Mouse (Mus musculus): Measurements from ENCODE around the gene Prkce. TPM values are rescaled to one million over a fixed set of nuclear protein-coding genes. Genes with fewer than 3 reads are reported as not detected.

Prkce gene
- total and polyA plus RNA-seq, 2 experiments from 2014 or later = 8.1 to 12.6 TPM

DNA sequence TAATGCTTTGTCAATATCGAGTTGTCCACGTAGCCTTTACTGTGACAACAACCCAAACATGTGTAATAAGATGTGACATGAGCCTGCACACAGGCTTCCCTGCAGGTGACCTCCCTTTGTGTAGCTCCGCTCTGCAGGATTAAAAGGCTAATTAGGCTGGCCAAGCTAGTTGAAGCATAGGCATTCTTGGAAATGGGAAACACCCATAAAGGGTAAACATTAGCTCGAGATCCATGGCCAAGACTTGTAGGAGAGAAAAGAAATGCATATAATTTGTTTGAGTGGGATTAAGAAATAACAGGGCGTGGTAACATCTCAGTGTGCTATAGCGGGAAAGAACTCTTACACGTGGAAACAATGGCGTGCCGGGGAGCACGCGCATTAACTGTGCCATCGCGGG is 298.3 kb downstream of the Prkce start:
- Histone ChIP-seq H3K9ac (replicated peaks; ENCODE audit: low read depth, low read length) (no peak overlapping the region), H3K4me3 (ENCODE audit: low read depth, low read length) (no peak overlapping the region), H3K27me3 (ENCODE audit: control insufficient read depth, insufficient read depth, low read length) (no peaks in the 10 kb centered on the region), H3K9me3 (replicated peaks; ENCODE audit: control insufficient read depth, low read length) (no peaks in the 10 kb centered on the region), H3K27ac (ENCODE audit: low read depth) (no peak overlapping the region), H3K4me2 (ENCODE audit: low read depth, low read length) (no peak overlapping the region), H3K4me1 (ENCODE audit: control insufficient read depth, insufficient read depth) (peaks cover 30% of the 10 kb centered on the region), H3K36me3 (replicated peaks; ENCODE audit: control insufficient read depth, insufficient read depth, low read length) (no peaks in the 10 kb centered on the region)
- ATAC-seq (ENCODE audit: insufficient read depth, low read depth) = no peak
- TF ChIP-seq CTCF (IDR thresholded peaks at IDR 0.05; ENCODE audit: low read depth) = no peak
- no peak for TF ChIP-seq EP300 (IDR thresholded peaks at IDR 0.05; ENCODE audit: low read depth)
- WGBS = 96% methylated on average over 13 of the region's 13 CpGs
- no peak for DNase-seq (ENCODE audit: low spot score)

DNA sequence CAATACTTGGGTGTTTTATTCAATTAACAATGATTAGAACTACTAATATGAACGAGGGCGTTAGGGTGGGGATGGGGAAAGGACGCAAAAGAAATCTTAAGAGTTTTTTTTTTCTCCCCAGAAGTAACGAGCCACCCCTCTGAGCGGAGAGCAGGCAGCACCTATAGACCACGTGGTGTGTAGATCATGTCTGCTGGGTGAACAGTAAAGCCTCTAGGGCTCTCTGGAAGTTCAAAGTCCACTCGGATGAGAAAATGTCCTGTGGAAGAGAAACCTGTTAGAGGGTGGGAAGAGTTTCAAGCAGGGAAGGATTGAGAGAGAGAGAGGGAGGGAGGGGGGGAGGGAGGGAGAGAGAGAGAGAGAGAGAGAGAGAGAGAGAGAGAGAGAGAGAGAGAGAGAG is 298.8 kb downstream of the Prkce start:
- Histone ChIP-seq H3K27ac (ENCODE audit: low read depth) (no peak overlapping the region), H3K36me3 (replicated peaks; ENCODE audit: control insufficient read depth, insufficient read depth, low read length) (no peaks in the 10 kb centered on the region), H3K4me1 (ENCODE audit: control insufficient read depth, insufficient read depth) (peaks cover 27% of the 10 kb centered on the region), H3K9ac (replicated peaks; ENCODE audit: low read depth, low read length) (no peak overlapping the region), H3K9me3 (replicated peaks; ENCODE audit: control insufficient read depth, low read length) (no peaks in the 10 kb centered on the region), H3K27me3 (ENCODE audit: control insufficient read depth, insufficient read depth, low read length) (no peaks in the 10 kb centered on the region), H3K4me3 (ENCODE audit: low read depth, low read length) (no peak overlapping the region), H3K4me2 (ENCODE audit: low read depth, low read length) (0 out of 2 replicates have a peak overlapping the region, but pooled peaks have one; percentile 39)
- DNase-seq (ENCODE audit: low spot score) = no peak
- 78% methylated on average over 7 of the region's 7 CpGs for WGBS
- TF ChIP-seq CTCF (IDR thresholded peaks at IDR 0.05; ENCODE audit: low read depth) (no peak), EP300 (IDR thresholded peaks at IDR 0.05; ENCODE audit: low read depth) (no peak)
- no peak for ATAC-seq (ENCODE audit: insufficient read depth, low read depth)

DNA sequence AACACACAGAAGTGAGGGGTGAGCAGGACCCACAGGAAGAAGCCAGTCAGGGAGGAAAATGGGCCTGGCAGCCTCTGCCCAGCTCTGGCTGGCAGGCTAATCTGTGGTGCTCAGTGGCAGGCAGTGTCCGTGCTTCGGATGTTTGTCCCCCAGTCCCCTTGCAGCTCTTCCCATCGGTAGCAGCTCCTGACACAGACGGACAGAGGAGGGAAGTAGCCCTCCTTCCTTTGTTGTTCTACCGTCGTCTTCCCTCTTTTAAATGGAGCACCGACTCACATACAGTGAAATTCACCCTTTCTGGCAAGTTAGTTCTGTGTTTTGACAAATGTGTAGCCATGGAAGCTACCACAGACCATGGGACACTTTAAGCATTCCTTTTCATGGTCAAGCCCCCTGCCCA is 299.3 kb downstream of the Prkce start:
- Histone ChIP-seq H3K27ac (ENCODE audit: low read depth) (peak overlapping the region; percentile 66), H3K4me2 (ENCODE audit: low read depth, low read length) (peak overlapping the region; percentile 39), H3K9ac (replicated peaks; ENCODE audit: low read depth, low read length) (no peak overlapping the region), H3K4me1 (ENCODE audit: control insufficient read depth, insufficient read depth) (peaks cover 27% of the 10 kb centered on the region), H3K9me3 (replicated peaks; ENCODE audit: control insufficient read depth, low read length) (no peaks in the 10 kb centered on the region), H3K36me3 (replicated peaks; ENCODE audit: control insufficient read depth, insufficient read depth, low read length) (no peaks in the 10 kb centered on the region), H3K4me3 (ENCODE audit: low read depth, low read length) (no peak overlapping the region), H3K27me3 (ENCODE audit: control insufficient read depth, insufficient read depth, low read length) (no peaks in the 10 kb centered on the region)
- DNase-seq (ENCODE audit: low spot score) (no peak), ATAC-seq (ENCODE audit: insufficient read depth, low read depth) (no peak)
- WGBS = 7% methylated on average over 7 of the region's 7 CpGs
- no peak for TF ChIP-seq EP300 (IDR thresholded peaks at IDR 0.05; ENCODE audit: low read depth)
- no peak for TF ChIP-seq CTCF (IDR thresholded peaks at IDR 0.05; ENCODE audit: low read depth)

DNA sequence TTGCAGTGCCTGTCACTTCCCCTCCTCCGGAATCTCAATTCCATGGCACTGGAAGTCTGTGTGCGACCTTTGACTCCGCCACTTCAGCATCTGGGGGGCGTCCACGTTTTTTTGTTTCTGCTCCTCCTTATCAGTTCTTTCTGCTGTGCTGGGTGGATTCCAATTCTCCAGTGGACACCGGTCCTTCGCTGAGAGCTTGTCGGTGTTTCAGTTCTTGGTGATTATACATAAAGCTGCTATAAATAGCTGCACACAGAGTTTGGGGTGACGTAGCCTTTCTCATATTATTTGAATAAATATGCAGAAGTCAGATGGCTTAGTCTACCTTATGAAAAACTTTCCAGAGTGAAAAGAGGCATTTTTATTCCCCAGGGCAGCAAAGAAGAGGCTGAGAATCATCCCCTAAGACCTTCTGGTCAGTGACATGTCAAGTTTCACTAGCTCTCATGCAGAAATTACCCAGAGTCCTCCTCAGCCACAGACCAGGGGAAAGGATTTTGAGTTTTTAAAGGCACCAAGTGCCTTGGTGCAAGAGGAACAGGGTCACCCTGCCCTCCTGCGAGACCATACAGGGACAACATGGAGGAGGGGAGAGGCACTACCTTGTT is 299.8 kb downstream of the Prkce start:
- 7% methylated on average over 10 of the region's 10 CpGs for WGBS
- Histone ChIP-seq H3K9ac (replicated peaks; ENCODE audit: low read depth, low read length) (peak overlapping the region; percentile 9; the same call in 1 of the 2 replicates), H3K9me3 (replicated peaks; ENCODE audit: control insufficient read depth, low read length) (no peaks in the 10 kb centered on the region), H3K27ac (ENCODE audit: low read depth) (peak overlapping the region; percentile 66), H3K27me3 (ENCODE audit: control insufficient read depth, insufficient read depth, low read length) (no peaks in the 10 kb centered on the region), H3K4me3 (ENCODE audit: low read depth, low read length) (no peak overlapping the region), H3K36me3 (replicated peaks; ENCODE audit: control insufficient read depth, insufficient read depth, low read length) (no peaks in the 10 kb centered on the region), H3K4me2 (ENCODE audit: low read depth, low read length) (peak overlapping the region; percentile 39), H3K4me1 (ENCODE audit: control insufficient read depth, insufficient read depth) (peaks cover 27% of the 10 kb centered on the region)
- TF ChIP-seq CTCF (IDR thresholded peaks at IDR 0.05; ENCODE audit: low read depth) (no peak), EP300 (IDR thresholded peaks at IDR 0.05; ENCODE audit: low read depth) (no peak)
- ATAC-seq (ENCODE audit: insufficient read depth, low read depth) (peak; percentile 79), DNase-seq (ENCODE audit: low spot score) (peak; percentile 77)

DNA sequence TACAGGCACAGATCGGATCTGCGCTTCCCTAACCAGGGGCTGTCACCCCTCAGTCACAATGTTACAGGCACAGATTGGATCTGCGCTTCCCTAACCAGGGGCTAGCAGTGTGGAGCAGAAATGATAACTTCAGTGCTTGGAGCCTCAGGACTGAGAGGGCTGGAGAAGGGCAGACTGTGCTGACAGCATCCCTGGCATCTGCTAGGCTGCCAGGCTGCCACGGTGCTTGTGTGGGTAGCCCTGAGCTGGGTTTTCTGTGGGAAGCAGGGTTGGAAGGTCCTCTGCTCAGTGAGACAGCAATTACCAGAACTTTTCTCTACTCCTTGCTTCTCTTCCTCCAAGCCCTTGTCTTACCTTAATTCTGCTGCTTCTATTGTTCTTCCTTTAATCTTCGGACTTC is 300.4 kb downstream of the Prkce start:
- no peak overlapping the region for H3K4me3 ChIP-seq (ENCODE audit: low read depth, low read length)
- TF ChIP-seq EP300 (IDR thresholded peaks at IDR 0.05; ENCODE audit: low read depth) (no peak), CTCF (IDR thresholded peaks at IDR 0.05; ENCODE audit: low read depth) (no peak)
- H3K9ac ChIP-seq (replicated peaks; ENCODE audit: low read depth, low read length) = peak overlapping the region; percentile 9
- ATAC-seq (ENCODE audit: insufficient read depth, low read depth) (no peak), DNase-seq (ENCODE audit: low spot score) (no peak)
- H3K4me1 ChIP-seq (ENCODE audit: control insufficient read depth, insufficient read depth) = peaks cover 27% of the 10 kb centered on the region
- H3K27me3 ChIP-seq (ENCODE audit: control insufficient read depth, insufficient read depth, low read length) = no peaks in the 10 kb centered on the region
- H3K4me2 ChIP-seq (ENCODE audit: low read depth, low read length) = peak overlapping the region; percentile 39; the same call in 1 of the 2 replicates
- peak overlapping the region; percentile 66 for H3K27ac ChIP-seq (ENCODE audit: low read depth)
- 48% methylated on average over 5 of the region's 5 CpGs for WGBS
- no peaks in the 10 kb centered on the region for H3K9me3 ChIP-seq (replicated peaks; ENCODE audit: control insufficient read depth, low read length)
- H3K36me3 ChIP-seq (replicated peaks; ENCODE audit: control insufficient read depth, insufficient read depth, low read length) = no peaks in the 10 kb centered on the region

DNA sequence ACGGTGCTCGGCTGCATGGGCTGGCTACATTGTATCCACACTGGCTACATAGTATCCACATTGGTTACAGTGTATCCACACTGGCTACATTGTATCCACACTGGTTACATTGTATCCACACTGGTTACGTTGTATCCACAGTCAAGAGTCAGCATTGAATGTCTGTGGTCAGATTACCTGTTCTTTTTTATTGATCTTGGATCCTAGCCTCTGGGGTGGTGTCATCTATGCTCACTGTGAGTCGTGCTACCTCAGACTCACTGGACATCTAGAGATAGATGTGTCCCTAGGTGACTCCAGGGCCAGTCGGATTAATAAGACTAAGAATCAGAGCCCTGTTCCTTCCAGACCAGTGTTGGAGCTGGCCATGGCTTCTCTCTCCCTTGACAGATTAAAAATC is 302.6 kb downstream of the Prkce start:
- Histone ChIP-seq H3K4me3 (ENCODE audit: low read depth, low read length) (no peak overlapping the region), H3K9me3 (replicated peaks; ENCODE audit: control insufficient read depth, low read length) (no peaks in the 10 kb centered on the region), H3K9ac (replicated peaks; ENCODE audit: low read depth, low read length) (no peak overlapping the region), H3K4me2 (ENCODE audit: low read depth, low read length) (no peak overlapping the region), H3K27ac (ENCODE audit: low read depth) (no peak overlapping the region), H3K27me3 (ENCODE audit: control insufficient read depth, insufficient read depth, low read length) (no peaks in the 10 kb centered on the region), H3K4me1 (ENCODE audit: control insufficient read depth, insufficient read depth) (peaks cover 27% of the 10 kb centered on the region), H3K36me3 (replicated peaks; ENCODE audit: control insufficient read depth, insufficient read depth, low read length) (no peaks in the 10 kb centered on the region)
- ATAC-seq (ENCODE audit: insufficient read depth, low read depth) = no peak
- WGBS = 76% methylated on average over 5 of the region's 5 CpGs
- DNase-seq (ENCODE audit: low spot score) = no peak
- TF ChIP-seq CTCF (IDR thresholded peaks at IDR 0.05; ENCODE audit: low read depth) (no peak), EP300 (IDR thresholded peaks at IDR 0.05; ENCODE audit: low read depth) (no peak)
